Mouse (Mus musculus): ENCODE measurements around the gene Nfasc.

- TF ChIP-seq CTCF (IDR thresholded peaks at IDR 0.05; ENCODE audit: borderline replicate concordance, insufficient read depth, low read depth, low read length) (no peak), POLR2A (IDR thresholded peaks at IDR 0.05; ENCODE audit: borderline replicate concordance, insufficient read depth, low read length) (no peak)
These were observed 101.3 kb downstream of the Nfasc start for GRCm38 (mm10) chr1:132640256-132640655.

Data from cerebellum, adult 2 months (tissue).